ENCODE assay signal across 24 mouse cellular contexts in genomic region chr4:82930079-82930478, GRCm38 (mm10). TPM values are rescaled to one million over a fixed set of nuclear protein-coding genes. Genes with fewer than 3 reads are reported as not detected.
"Had no signal": no experiment of that assay in that cellular context is flagged by ENCODE, and none has a peak within 500 bp of the region (broad histone marks: within the 10 kb centered on the region; RNA-seq: fewer than 3 reads in every experiment).

No protein-coding gene starts in this region.

- H3K4me2 ChIP-seq: lung, embryonic 14.5 days; midbrain, embryonic 12.5 days; neural tube, embryonic 13.5 days; neural tube, embryonic 15.5 days had no signal

- H3K27me3 ChIP-seq: midbrain, embryonic 12.5 days; neural tube, embryonic 13.5 days; neural tube, embryonic 15.5 days had no signal

- H3K9me3 ChIP-seq: midbrain, embryonic 10.5 days; midbrain, embryonic 12.5 days; neural tube, embryonic 13.5 days; neural tube, embryonic 15.5 days had no signal

- DNase-seq: lung, embryonic 14.5 days; lung, postnatal 4 days; midbrain, embryonic 14.5 days; retina, postnatal 1 day; right cerebral cortex, adult 18-20 months; right cerebral cortex, postnatal 25 days; right cerebral cortex, postnatal 4 days; spleen, adult 18-20 months; thymus, postnatal 14 days; thymus, postnatal 36 days had no signal

- H3K9ac ChIP-seq: liver, embryonic 14.5 days; lung, embryonic 14.5 days; midbrain, embryonic 12.5 days; neural tube, embryonic 13.5 days; neural tube, embryonic 15.5 days had no signal

- ATAC-seq: midbrain, embryonic 16.5 days had no signal

- H3K4me3 ChIP-seq: midbrain, embryonic 10.5 days; midbrain, embryonic 12.5 days; myocyte; neural tube, embryonic 13.5 days; neural tube, embryonic 15.5 days had no signal

- H3K36me3 ChIP-seq: midbrain, embryonic 10.5 days; midbrain, embryonic 12.5 days; neural tube, embryonic 13.5 days; neural tube, embryonic 15.5 days had no signal

- H3K27ac ChIP-seq: liver, embryonic 14.5 days; midbrain, embryonic 10.5 days; midbrain, embryonic 12.5 days; neural tube, embryonic 13.5 days; neural tube, embryonic 15.5 days had no signal

RNA-seq across cellular contexts. Expression of gene Cer1, which starts 45.1 kb away (rescaled TPM):
- total RNA-seq: megakaryocyte, adult 5-6 weeks; megakaryocyte-erythroid progenitor cell, adult 5-6 weeks had no signal
- polyA plus RNA-seq: liver, embryonic 14.5 days; liver, embryonic 16.5 days; midbrain, embryonic 10.5 days; midbrain, embryonic 12.5 days; midbrain, embryonic 14.5 days; midbrain, embryonic 16.5 days; myocyte; small intestine, adult 2 months; stomach, embryonic 14.5 days; testis, adult 2 months; thymus, postnatal 0 days had no signal
